Mouse (Mus musculus) hindbrain, embryonic 14.5 days (tissue): ENCODE measurements around the gene Tenm1. TPM values are rescaled to one million over a fixed set of nuclear protein-coding genes. Genes with fewer than 3 reads are reported as not detected.

Experiments used
- ATAC-seq: fragments of 200-750 bp; cut with Nextera tagmentation; 2 replicates; pipeline ENCODE4 v1.8.0; 2017; ENCODE audit warnings: moderate number of reproducible peaks, mild to moderate bottlenecking, moderate TSS enrichment, moderate library complexity; ENCODE audit not compliant: low FRiP score
- DNase-seq: peaks from one replicate; pipeline ENCODE4 v3.0.0-alpha.2; 2015; ENCODE audit warnings: low spot score
- H3K27ac ChIP-seq: fragments of 300-500 bp; sonication (generic); 2 replicates; pipeline ENCODE4 v1.5.1; 2014; ENCODE audit warnings: mild to moderate bottlenecking, moderate library complexity
- H3K27me3 ChIP-seq: fragments of 300-500 bp; sonication (generic); 2 replicates; pipeline ENCODE4 v1.6.1; 2014; ENCODE audit warnings: mild to moderate bottlenecking, low read length, mixed read lengths; ENCODE audit not compliant: control insufficient read depth, insufficient read depth
- H3K36me3 ChIP-seq: fragments of 300-500 bp; sonication (generic); replicated peaks from 2 replicates; pipeline ENCODE4 v1.6.1; 2014; ENCODE audit not compliant: control insufficient read depth, insufficient read depth
- H3K4me1 ChIP-seq: fragments of 300-500 bp; sonication (generic); replicated peaks from 2 replicates; pipeline ENCODE4 v1.6.1; 2014; ENCODE audit warnings: antibody characterized with exemption, low read length, mixed read lengths; ENCODE audit not compliant: control insufficient read depth, insufficient read depth
- H3K4me2 ChIP-seq: fragments of 300-500 bp; sonication (generic); replicated peaks from 2 replicates; pipeline ENCODE4 v1.6.1; 2014; ENCODE audit warnings: mild to moderate bottlenecking, moderate library complexity
- H3K4me3 ChIP-seq: fragments of 300-500 bp; sonication (generic); replicated peaks from 2 replicates; pipeline ENCODE4 v1.5.1; 2014; ENCODE audit warnings: mild to moderate bottlenecking, low read length
- H3K9ac ChIP-seq: fragments of 300-500 bp; sonication (generic); 2 replicates; pipeline ENCODE4 v1.6.1; 2014
- H3K9me3 ChIP-seq: fragments of 300-500 bp; sonication (generic); 2 replicates; pipeline ENCODE4 v1.6.1; 2016; ENCODE audit warnings: low read length; ENCODE audit not compliant: control insufficient read depth
- WGBS: fragments of 180-500 bp; shearing (Covaris S2); extraction: QIAGEN DNeasy Blood & Tissue Kit; methylation state at CpG from one replicate; pipeline ENCODE4 v1.1.7; 2014; 5-methylcytosine and 5-hydroxymethylcytosine counted together
- polyA plus RNA-seq: library from polyadenylated mRNA; unstranded; fragments of >200 nt; fragmentation: Nextera tagmentation; extraction: Ambion mirVana; gene quantifications from 2 replicates; pipeline ENCODE4 v1.2.1, GENCODE M21; 2014

The Tenm1 gene
- polyA plus RNA-seq, 1 experiment from 2014 or later: 30.8 TPM

GRCm38 (mm10) chrX:43319351-43319750 lies 109.6 kb downstream of the Tenm1 start:
- H3K36me3 ChIP-seq: no peaks in the 10 kb centered on the region
- no peak overlapping the region for H3K4me3 ChIP-seq
- 84% methylated on average over 1 of the region's 1 CpGs for WGBS
- DNase-seq (no peak), ATAC-seq (no peak)
- H3K27me3 ChIP-seq: no peaks in the 10 kb centered on the region
- no peaks in the 10 kb centered on the region for H3K4me1 ChIP-seq
- no peak overlapping the region for H3K9ac ChIP-seq
- no peak overlapping the region for H3K4me2 ChIP-seq
- H3K27ac ChIP-seq: no peak overlapping the region
- no peaks in the 10 kb centered on the region for H3K9me3 ChIP-seq

- Histone ChIP-seq H3K9me3 (no peaks in the 10 kb centered on the region), H3K9ac (no peak overlapping the region), H3K36me3 (no peaks in the 10 kb centered on the region), H3K4me2 (no peak overlapping the region), H3K4me3 (no peak overlapping the region), H3K4me1 (no peaks in the 10 kb centered on the region), H3K27me3 (no peaks in the 10 kb centered on the region), H3K27ac (no peak overlapping the region)
- WGBS: 88% methylated on average over 3 of the region's 3 CpGs
- DNase-seq (no peak), ATAC-seq (no peak)
Observed at GRCm38 (mm10) chrX:43317801-43318520, 111.0 kb downstream of the Tenm1 start.

- no peak overlapping the region for H3K27ac ChIP-seq
- DNase-seq (no peak), ATAC-seq (no peak)
- no peaks in the 10 kb centered on the region for H3K27me3 ChIP-seq
- WGBS: 70% methylated on average over 4 of the region's 4 CpGs
- H3K9me3 ChIP-seq: no peaks in the 10 kb centered on the region
- H3K4me3 ChIP-seq: no peak overlapping the region
- no peak overlapping the region for H3K4me2 ChIP-seq
- H3K36me3 ChIP-seq: no peaks in the 10 kb centered on the region
- no peak overlapping the region for H3K9ac ChIP-seq
- H3K4me1 ChIP-seq: no peaks in the 10 kb centered on the region
Observed at GRCm38 (mm10) chrX:43235844-43236243, 193.1 kb downstream of the Tenm1 start.

- no peak overlapping the region for H3K4me3 ChIP-seq
- H3K4me1 ChIP-seq: no peaks in the 10 kb centered on the region
- no peak for ATAC-seq
- no peak overlapping the region for H3K27ac ChIP-seq
- no peak for DNase-seq
- H3K9me3 ChIP-seq: no peaks in the 10 kb centered on the region
- no peaks in the 10 kb centered on the region for H3K27me3 ChIP-seq
- H3K4me2 ChIP-seq: no peak overlapping the region
- H3K9ac ChIP-seq: no peak overlapping the region
- no peaks in the 10 kb centered on the region for H3K36me3 ChIP-seq
- 86% methylated on average over 3 of the region's 3 CpGs for whole genome bisulfite sequencing
Observed at GRCm38 (mm10) chrX:43205003-43205402, 223.9 kb downstream of the Tenm1 start.

- Histone ChIP-seq H3K27me3 (no peaks in the 10 kb centered on the region), H3K9me3 (no peaks in the 10 kb centered on the region), H3K4me2 (no peak overlapping the region), H3K36me3 (no peaks in the 10 kb centered on the region), H3K9ac (no peak overlapping the region), H3K4me3 (no peak overlapping the region), H3K27ac (no peak overlapping the region), H3K4me1 (no peaks in the 10 kb centered on the region)
- DNase-seq: no peak
- 78% methylated on average over 5 of the region's 5 CpGs for WGBS
- ATAC-seq: no peak
Observed at GRCm38 (mm10) chrX:43202249-43202783, 226.6 kb downstream of the Tenm1 start.

- H3K27ac ChIP-seq: no peak overlapping the region
- DNase-seq: no peak
Observed at GRCm38 (mm10) chrX:43182975-43183374, 246.0 kb downstream of the Tenm1 start.

GRCm38 (mm10) chrX:43151561-43151960 lies 277.4 kb downstream of the Tenm1 start:
- no peak overlapping the region for H3K4me3 ChIP-seq
- DNase-seq (no peak), ATAC-seq (no peak)
- no peak overlapping the region for H3K4me2 ChIP-seq
- H3K4me1 ChIP-seq: no peaks in the 10 kb centered on the region
- H3K36me3 ChIP-seq: no peaks in the 10 kb centered on the region
- no peak overlapping the region for H3K9ac ChIP-seq
- no peaks in the 10 kb centered on the region for H3K9me3 ChIP-seq
- 82% methylated on average over 3 of the region's 3 CpGs for WGBS
- H3K27me3 ChIP-seq: no peaks in the 10 kb centered on the region
- H3K27ac ChIP-seq: no peak overlapping the region

More at GRCm38 (mm10) chrX:43182975-43183374, 246.0 kb downstream of the Tenm1 start:
- no peak for ATAC-seq
- no peaks in the 10 kb centered on the region for H3K36me3 ChIP-seq
- H3K9me3 ChIP-seq: no peaks in the 10 kb centered on the region
- H3K9ac ChIP-seq: no peak overlapping the region
- WGBS: 84% methylated on average over 1 of the region's 1 CpGs
- H3K27me3 ChIP-seq: no peaks in the 10 kb centered on the region
- H3K4me2 ChIP-seq: no peak overlapping the region
- H3K4me3 ChIP-seq: no peak overlapping the region
- H3K4me1 ChIP-seq: no peaks in the 10 kb centered on the region

- H3K9me3 ChIP-seq: no peaks in the 10 kb centered on the region
- WGBS: 49% methylated on average over 2 of the region's 2 CpGs
- no peak for DNase-seq
Observed at GRCm38 (mm10) chrX:43129696-43130095, 299.2 kb downstream of the Tenm1 start.

GRCm38 (mm10) chrX:43122491-43122890 lies 306.4 kb downstream of the Tenm1 start:
- Histone ChIP-seq H3K9ac (no peak overlapping the region), H3K4me2 (no peak overlapping the region), H3K36me3 (no peaks in the 10 kb centered on the region), H3K9me3 (no peaks in the 10 kb centered on the region), H3K4me3 (no peak overlapping the region), H3K4me1 (no peaks in the 10 kb centered on the region), H3K27me3 (no peaks in the 10 kb centered on the region), H3K27ac (no peak overlapping the region)
- 68% methylated on average over 1 of the region's 1 CpGs for WGBS
- no peak for ATAC-seq
- DNase-seq: no peak

More at GRCm38 (mm10) chrX:43129696-43130095, 299.2 kb downstream of the Tenm1 start:
- no peak overlapping the region for H3K4me2 ChIP-seq
- H3K4me3 ChIP-seq: no peak overlapping the region
- no peak overlapping the region for H3K27ac ChIP-seq
- no peak for ATAC-seq
- no peaks in the 10 kb centered on the region for H3K36me3 ChIP-seq
- H3K27me3 ChIP-seq: no peaks in the 10 kb centered on the region
- H3K4me1 ChIP-seq: no peaks in the 10 kb centered on the region
- H3K9ac ChIP-seq: no peak overlapping the region
